Mouse (Mus musculus) small intestine, adult 2 months (tissue): Measurements from ENCODE around the gene Rab1a.

Experiments used
- CTCF ChIP-seq: fragments of 200-500 bp; IDR thresholded peaks from 2 replicates; pipeline ENCODE4 v1.5.1; 2012; ENCODE audit warnings: low read depth, mild to moderate bottlenecking, control low read depth, inconsistent platforms, low read length, moderate library complexity, mixed read lengths; ENCODE audit not compliant: insufficient replicate concordance, insufficient read length; ENCODE audit errors: extremely low read depth
- POLR2A ChIP-seq: fragments of 200-500 bp; IDR thresholded peaks from 2 replicates; pipeline ENCODE4 v1.6.1; 2012; ENCODE audit warnings: low read depth, mild to moderate bottlenecking, control low read depth, inconsistent platforms, low read length, moderate library complexity

DNA sequence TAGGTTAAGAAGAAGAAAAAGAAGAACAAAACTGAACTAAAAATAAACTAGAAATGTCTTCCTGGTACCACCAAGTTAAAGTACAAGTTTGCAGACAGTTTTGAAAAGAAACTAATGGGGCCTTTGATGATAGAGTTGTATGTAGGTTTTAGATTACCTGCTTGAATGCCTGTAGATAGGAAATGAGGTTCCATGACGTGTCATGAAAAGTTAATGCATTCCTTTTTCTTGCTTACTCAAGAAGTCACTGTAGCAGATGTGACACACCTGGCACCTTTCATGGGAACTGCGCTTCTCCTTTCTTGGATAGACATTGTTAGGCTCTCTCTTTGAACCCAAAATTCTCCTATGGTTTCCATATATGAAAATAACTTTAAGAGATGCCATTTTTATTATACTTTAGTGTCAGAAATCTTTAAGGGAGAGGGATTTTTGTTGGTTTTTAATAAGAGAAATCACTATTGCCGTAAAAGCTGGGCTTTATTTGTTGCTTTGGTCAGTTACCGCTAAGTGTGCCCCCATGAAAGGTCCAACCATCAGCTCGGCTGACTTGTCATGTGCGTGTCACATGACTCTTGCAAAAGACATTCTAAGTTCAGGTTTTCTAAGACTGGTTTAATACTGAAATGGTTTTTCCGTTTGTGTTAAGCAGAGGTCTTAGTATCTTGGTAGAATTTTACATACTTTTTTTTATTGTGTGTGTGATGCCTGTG, 1.2 kb downstream of the Rab1a start:
- TF ChIP-seq POLR2A (no peak), CTCF (no peak)
